Mouse (Mus musculus) T-helper 17 cell (primary cell): ENCODE results near the gene Gm20388.

Experiments
- in situ Hi-C, 2 experiments: fragments of 300-600 bp; cut with MboI, MseI; formaldehyde crosslinking; loops; 1 replicate in 1 of 2; 2 replicates in 1 of 2; pipeline ENCODE4 v1.15.1; 2025; ENCODE audit warnings: high pct_unique_total_duplicates in 2 of 2

Gm20388 gene

DNA sequence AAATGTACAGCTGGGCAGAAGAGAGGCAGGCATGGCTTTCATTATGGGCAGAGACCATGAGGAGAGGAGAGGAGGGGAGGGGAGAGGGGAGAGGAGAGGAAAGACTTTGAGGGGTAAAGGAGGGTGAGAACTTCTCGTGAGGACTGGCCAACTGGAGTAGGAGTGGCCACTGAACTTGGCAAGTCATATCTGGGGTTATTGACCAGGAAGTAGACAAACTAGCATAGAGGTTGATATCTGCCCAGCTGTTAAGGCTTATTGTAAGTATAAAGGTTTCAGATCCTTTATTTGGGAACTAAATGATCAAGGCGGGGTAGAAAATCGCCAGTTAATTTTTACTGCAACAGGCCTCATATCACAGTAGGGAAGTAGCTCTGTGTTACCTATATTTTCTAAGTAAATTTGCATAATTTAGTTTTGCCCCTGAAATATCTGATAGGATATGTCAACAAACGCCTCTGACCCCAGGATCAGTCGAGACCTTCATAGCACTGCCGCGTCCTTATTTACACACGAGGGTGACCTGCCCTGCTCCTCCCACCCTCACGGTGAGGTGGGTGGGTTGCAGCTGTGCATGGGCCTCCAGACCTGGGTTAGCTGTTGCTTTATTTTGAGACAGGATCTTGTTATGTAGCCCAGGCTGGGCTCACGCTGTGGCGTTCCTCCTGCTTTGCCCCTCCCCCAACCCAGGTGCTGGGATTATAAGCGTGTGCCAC lies 2152.0 kb downstream of the Gm20388 start:
- in situ Hi-C loops: no loop called here

DNA sequence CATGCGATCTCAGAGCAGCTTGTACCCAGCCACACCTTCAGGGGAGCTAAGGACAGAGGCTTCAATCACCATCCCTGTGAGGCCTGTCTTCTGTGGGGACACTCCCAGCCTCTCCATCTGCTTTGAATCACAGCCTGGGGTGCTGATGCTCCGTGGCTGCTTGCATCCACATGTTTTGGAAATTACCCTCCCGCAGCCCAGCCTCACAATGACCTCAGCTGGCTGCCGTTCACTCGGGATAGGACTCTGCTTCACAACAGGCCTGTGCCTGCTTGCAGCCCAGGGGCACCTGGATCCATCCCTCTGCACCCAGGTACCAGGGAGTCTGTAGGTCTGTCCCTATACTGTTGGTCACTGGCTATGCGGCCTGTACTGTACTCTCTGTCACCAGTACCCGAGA lies 2153.7 kb downstream of the Gm20388 start:
- in situ Hi-C loops: no loop called here

DNA sequence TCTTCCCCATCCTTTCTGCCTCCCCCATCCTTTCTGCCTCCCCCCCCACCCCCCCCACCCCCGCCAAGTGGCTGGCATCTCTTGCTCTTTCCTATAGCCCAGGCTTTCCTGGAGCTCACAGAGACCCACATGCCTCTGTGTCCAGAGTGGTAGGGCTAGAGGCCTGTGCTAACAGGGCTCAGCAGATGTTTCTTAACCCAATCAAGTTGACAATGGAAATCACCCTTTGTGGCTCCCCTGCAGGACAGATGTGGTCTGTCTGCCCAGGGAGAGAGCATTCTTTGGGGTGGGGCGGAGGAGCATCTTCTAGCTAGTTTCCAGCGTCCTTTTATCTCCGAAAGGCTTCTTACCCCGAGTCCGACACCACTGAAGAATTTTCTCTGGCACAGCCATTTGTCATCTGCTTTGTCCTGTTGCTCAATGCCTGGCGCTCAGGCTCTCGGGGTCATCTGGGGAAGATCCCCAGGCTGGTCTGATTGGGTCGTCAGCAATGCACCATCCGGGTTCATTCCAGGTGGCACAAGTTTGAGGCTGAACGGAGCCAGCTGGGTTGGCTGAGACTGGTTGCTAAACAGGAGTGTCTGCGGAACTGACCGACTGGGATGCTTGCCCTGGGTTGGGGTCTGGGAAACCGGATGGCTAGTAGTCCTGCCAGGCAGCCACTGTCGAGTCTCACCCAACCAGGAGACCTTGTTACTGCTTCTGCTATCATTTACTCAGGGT lies 2157.3 kb downstream of the Gm20388 start:
- in situ Hi-C loops: no loop called here

DNA sequence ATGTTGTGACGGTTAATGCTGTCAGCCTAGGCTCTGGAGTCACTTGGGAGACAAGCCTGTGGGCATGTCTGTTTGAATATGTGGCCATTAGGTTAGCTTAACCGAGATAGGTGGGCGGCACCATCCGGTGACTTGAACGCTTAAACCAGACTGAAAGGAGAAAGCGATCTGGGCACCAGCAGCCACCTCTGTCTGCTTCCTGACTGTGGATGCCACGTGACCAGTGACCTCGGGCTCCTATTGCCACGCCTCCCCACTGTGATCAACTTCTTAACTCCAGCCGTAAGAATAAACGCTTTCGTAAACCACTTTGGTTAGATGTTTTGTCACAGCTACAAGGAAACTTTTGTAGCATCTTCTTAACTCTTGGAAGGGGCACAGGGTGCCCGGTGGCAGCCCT lies 2158.0 kb downstream of the Gm20388 start:
- in situ Hi-C loops: no loop called here

DNA sequence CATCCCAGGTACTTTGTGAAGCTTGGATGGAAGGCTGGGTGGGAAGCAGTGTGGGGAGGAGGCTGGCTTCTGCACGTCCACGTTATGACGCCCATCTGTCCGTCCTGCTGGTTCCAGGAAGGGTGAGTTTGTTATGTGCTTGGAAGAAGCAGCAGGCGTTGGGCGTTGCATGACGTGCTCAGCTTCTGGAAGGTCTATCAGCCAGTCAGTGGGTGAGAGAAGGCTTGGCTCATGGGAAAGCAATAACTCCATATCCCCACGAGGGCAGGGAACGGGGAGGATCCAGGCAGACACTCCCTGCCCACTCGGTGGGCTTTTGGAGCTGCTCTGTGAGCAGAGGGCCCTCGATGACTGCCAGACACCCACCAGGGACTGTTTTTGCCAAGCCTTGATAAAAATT lies 2158.6 kb downstream of the Gm20388 start:
- in situ Hi-C loops: no loop called here

DNA sequence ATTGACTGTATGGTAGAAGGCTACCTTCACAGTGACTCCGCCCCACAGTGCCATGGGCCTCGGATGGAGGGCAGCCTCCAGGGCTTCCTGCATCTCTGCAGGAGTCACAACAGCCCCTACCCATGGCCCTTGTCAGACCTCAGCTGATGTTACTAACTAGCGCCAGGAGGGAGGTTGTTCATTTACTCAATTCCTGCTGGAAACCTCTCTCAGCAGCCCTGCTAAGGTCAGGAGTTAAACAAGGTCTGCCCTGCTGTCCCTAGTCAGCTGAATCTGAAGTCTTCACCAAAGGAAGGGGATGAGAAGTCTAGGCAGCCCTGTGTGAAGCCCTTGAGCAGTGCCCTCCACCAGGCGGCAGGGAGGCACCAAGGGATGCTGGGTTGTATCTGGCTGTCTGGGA lies 2160.6 kb downstream of the Gm20388 start:
- in situ Hi-C loops: no loop called here

DNA sequence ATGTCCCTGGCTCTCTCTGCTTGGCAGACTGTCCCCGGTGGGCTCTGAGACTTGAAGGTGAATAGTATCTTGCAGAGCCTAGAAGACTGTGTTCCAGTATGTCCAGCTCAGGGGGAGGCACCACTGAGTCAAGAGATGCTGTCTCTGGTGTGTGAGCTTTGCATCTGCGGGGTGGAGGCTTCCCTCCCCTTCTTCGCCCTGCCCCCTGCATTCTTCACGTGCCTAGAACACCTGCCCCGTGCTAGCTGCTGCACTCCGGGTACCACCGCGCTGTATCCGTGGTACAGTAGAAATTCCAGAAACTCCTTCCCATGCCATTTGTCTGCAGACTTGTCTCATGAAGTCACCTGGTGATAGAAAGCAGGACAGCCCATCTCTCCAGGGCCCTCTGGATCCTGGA lies 2163.3 kb downstream of the Gm20388 start:
- in situ Hi-C loops: no loop called here

DNA sequence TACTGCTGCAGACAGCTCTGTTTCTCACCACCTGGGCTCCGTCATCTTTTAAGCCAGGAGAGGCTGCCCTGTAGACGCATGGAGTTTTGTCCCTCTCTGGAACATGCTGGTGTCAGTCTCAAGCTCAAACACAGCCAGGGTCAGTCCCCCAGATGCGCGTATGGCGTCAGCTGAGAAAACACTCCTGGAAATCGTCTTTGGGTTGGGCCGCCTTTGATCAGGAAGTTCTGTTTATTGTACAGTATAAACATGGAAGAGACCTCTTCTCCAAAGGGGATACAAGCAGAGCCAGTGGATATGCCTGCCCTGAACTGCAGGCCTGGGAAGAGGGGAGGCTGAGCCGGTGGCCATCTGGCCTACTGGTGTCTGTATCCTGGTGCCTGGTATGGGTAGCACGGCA lies 2163.8 kb downstream of the Gm20388 start:
- in situ Hi-C loops: no loop called here

DNA sequence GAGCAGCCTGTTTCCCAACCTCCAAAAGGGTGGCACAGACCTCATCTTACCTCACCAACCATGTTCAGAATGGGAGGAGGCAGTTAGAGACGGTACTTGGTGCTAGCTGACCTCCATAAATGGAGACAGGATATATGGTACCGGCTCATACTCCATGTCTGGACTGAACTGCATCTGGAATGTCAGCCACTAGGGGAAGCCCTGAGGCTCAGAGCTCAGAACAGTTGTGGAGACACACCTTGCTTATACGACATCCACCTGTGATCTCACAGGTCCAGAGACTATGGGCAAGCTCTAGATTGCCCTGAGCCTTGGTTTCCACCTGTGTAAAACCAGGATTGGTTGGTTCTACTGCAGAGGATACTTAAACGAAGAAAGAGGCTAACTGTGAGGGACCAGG lies 2164.3 kb downstream of the Gm20388 start:
- in situ Hi-C loops: loop anchor here in 1 of 2 experiments (25.0 kb wide), 1 partner anchor 1612 kb away; no protein-coding TSS in a partner anchor

DNA sequence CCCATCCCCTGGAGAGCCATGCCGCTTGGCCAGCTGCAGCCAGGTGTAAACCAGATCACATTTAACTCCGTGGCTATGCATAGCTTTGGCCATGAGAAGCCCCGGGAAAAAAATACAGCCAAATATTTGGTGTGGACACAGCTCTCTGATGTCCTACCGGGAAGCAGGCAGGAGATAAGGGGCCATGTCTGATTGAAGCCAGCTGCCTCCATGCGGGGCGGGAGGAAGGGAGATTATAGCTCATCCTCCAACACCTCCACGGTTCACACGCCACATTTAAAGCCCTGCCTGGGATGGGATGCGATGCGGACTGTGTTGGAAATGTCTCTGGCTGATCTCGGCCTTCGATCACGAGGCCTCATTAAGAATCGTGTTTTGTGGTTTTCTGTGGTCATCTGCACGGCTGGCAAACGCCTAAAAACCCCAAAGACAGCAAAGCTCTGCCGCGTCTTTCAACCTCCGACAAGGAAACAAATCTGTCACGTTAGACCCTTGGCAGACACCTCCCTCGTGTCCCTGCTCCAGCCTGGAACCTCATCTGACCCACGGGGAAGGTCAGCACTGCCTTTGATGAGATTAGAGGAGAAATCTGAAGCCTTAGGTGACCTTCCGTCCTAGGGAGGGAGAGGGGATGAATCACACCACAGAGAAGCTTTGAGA lies 2165.7 kb downstream of the Gm20388 start:
- in situ Hi-C loops: loop anchor here in 1 of 2 experiments (25.0 kb wide), 1 partner anchor 1611 kb away; no protein-coding TSS in a partner anchor

DNA sequence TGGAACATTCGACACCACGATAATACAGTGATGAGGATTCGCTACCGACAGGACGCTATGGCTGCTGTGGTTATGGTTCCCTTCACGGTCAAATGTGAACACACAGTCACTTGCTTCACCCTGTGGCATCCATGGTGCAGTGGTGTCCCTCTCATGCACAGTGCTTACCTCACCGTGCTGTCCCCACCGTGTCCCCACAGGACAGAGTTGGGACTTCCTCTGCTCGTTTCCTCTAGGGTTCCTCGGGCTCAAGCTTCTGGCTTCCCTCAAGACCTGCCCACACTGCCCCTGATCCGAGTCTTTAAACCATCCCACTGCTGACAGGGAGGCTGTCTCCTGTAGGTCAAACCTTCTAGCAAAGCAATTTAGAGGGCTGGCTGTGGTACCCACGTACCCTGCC lies 2167.7 kb downstream of the Gm20388 start:
- in situ Hi-C loops: loop anchor here in 1 of 2 experiments (25.0 kb wide), 1 partner anchor 1609 kb away; no protein-coding TSS in a partner anchor

DNA sequence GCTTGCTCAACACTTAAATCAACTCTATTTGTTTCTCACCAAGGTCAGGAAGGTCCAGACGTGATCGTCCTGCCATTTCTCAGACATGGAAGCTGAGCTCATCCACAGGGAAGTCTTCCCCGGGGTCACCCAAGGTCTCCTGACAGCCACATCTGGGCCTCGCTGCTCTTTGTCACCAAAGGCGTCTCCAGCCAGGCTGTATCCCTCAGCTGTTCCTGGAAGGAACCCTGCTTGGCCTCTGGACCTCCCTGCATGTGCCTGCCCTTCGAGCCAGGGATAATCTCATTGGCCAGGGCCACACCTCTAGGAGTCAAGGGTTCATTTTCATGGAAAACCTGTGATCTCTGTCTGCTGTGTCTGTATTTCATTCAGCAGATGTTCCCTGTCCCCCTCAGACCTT lies 2168.5 kb downstream of the Gm20388 start:
- in situ Hi-C loops: loop anchor here in 1 of 2 experiments (25.0 kb wide), 1 partner anchor 1608 kb away; no protein-coding TSS in a partner anchor

DNA sequence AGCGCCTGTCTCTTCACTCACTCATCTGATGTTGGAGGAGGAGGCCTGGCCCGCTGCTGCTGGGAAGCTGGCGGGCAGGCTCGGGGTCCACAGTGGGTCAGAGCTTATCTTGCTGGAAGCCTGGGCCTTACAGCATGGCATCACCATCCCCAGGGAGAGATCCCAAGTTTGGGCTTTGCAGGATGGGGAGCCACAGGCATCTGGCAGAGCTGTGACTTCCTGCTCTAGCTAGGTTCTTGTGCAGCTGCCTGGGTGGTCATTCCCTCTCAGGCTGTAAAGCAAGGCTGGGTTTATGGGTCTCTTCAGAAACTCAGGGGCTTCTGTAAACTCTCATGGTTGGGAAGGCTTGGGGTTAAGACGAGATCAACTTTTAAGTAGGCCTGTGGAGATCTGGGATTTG lies 2169.7 kb downstream of the Gm20388 start:
- in situ Hi-C loops: loop anchor here in 1 of 2 experiments (25.0 kb wide), 1 partner anchor 1607 kb away; no protein-coding TSS in a partner anchor

DNA sequence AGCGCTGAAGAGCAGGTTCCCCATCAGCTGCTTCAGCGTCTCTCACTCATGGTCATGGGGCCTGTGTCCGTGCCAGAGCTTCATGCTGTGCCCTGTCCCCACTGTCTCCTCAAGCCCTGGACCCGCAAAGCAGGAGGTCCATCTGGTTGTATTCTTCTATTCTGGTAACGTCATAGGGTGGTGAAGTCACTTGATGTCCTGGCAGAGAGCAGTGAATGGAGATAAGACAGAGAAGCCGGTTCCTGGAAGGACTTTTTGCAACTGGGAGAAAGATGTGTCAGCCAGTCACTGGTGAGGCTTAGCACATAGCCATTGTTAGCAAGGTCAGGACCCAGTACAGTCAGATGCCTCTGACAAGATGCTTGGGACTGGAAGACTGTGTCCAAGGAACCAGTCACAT lies 2172.8 kb downstream of the Gm20388 start:
- in situ Hi-C loops: loop anchor here in 1 of 2 experiments (25.0 kb wide), 1 partner anchor 1604 kb away; no protein-coding TSS in a partner anchor

DNA sequence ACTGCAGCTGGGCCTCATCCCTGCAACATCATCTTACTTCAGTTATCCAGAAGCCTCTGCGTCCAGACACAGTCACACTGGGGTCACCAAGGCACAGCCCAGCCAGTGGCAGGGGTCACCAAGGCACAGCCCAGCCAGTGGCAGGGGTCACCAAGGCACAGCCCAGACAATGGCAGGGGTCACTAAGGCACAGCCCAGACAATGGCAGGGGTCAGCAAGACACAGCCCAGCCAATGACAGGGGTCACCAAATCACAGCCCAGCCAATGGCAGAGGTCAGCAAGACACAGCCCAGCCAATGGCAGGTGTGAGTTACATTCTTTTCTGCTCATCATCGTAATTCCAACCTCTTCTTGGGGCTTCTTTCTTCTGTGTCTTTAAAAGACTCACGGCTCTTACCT lies 2173.5 kb downstream of the Gm20388 start:
- in situ Hi-C loops: loop anchor here in 1 of 2 experiments (25.0 kb wide), 1 partner anchor 1603 kb away; no protein-coding TSS in a partner anchor

DNA sequence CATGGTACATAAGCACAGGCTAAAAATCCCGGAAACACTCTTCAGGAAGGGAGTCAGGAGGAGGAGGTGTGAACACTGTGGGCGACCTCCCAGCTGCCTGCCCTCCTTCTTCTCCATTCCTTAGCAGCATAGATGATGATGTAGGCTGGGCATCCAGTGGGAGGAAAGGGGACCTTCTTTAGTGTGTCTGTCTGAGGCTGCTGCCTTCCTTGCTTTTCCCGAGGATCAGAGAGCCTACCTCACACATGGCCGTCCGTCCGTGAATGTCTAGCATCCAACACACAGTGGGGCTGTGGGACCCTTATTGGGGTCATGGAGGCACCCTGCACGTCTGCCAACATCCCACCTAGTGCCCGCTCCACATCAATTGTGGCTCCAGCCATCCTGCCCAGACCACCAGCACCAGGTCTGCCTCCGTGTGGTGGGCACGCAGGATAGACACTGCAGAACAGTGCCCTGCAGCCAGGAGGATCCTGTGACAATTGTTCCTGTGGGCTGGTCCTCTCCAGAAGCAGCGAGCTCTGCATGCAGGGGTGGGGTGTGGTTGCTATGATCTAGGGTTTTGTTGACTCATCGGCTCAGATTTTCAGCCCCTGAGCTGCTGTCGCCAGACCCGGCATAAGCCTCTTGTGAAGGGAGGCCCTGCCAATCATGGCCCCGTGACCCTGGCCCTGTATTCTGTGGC lies 2174.2 kb downstream of the Gm20388 start:
- in situ Hi-C loops: loop anchor here in 1 of 2 experiments (25.0 kb wide), 1 partner anchor 1602 kb away; no protein-coding TSS in a partner anchor

DNA sequence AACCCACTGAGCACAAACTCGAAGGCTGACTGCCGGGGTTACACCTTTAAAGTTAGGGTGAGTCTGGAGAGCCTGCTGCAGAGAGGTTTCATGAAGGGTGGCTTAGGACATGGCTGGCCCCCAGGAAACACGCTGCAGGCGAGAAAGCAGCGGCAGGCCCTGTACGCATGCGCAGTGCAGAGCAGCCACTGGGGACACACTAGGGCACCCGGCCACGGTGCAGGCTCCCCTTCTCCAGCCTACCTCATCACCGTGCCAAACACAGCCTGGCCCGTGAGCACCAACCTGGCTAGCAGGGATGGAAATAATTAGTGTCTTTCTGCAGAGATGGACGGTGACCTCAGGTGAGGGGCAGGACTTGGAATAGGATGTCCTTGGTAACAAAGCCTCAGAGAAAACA lies 2175.4 kb downstream of the Gm20388 start:
- in situ Hi-C loops: loop anchor here in 1 of 2 experiments (25.0 kb wide), 1 partner anchor 1601 kb away; no protein-coding TSS in a partner anchor

DNA sequence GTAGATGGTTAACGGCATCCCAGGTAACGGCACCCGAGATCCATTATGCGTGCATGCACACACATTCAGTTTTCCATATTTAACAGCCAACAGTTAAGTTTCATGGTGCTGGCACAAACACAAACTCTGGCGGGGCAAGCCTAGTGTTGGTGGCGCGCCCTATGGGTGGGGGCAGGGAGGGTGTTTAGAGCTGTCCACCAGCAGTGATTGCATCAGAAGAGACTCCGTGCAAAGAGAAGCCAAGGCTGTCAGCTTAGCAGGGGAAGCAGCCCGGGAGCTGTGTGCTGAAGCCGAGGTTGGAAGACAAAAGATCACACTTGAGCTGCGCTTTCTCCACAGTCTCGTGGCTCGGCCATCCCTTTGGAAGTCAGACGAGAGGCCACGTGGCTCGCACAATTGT lies 2178.0 kb downstream of the Gm20388 start:
- in situ Hi-C loops: loop anchor here in 1 of 2 experiments (25.0 kb wide), 1 partner anchor 1599 kb away; no protein-coding TSS in a partner anchor

DNA sequence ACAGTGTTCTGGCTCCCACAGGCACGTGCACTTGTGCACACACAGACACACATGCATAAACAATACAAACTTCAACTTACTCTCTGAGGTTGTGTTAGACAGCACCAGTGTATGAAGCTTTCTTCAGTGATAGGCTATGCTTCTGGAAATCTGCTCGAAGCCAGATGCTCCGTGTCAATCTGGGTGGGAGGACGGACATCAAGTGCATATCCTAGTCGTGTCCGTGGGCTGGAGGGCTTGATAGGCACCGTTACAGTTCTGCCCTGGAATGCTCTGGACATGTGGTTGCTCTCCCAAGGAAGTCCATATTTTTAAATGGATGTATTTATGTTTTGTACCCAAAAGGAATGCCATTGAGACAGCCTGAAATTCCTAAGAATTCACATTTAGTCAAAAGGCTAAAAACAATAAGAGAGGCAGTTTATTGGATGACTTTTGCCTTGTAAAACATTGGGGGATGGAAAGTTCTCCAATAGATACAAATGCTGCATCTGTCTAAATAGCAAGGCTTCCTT lies 2178.6 kb downstream of the Gm20388 start:
- in situ Hi-C loops: loop anchor here in 1 of 2 experiments (25.0 kb wide), 1 partner anchor 1598 kb away; no protein-coding TSS in a partner anchor

DNA sequence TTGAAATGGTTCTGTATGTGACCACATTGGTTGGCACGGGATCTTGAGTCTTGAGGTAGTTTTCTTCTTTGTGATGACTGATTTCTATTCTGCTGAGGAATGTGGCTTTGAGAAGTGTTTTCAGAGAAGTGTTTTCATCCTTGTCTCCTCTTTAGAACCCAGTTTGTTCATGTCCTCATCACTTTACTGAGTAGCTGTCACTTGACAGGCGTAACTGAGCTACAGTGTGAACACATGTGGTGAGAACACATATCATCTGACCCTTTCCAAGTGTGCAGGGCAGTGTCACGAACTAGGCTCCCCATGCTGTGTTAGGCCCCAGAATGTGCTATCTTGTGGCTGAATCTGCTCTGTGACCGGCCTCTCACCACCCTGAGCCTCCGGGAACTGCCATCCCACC lies 2181.8 kb downstream of the Gm20388 start:
- in situ Hi-C loops: loop anchor here in 1 of 2 experiments (5.0 to 25.0 kb wide), 2 partner anchors 95 to 1595 kb away; no protein-coding TSS in a partner anchor

DNA sequence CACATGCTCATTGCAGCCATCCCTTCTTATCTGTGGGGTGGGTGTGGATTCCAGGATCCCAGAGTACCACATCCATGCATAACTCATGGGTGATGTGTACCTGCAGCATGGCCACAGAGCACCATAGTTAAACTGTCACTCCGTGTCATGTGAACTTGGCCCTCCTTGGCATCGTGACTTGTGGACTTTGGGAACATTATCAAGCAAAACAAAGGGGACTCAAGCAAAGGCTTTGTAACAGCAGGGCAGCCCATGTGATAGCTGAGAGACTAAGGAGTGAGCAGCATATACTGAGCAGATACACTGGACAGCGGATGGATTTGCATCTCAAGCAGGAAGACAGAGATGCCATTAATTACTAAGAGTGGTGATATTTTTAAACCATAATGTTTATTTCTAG lies 2188.1 kb downstream of the Gm20388 start:
- in situ Hi-C loops: loop anchor here in 1 of 2 experiments (25.0 kb wide), 1 partner anchor 1589 kb away; no protein-coding TSS in a partner anchor
